Mouse (Mus musculus) spleen, adult 18-20 months (tissue): Measurements from ENCODE around the gene Fam83c.
"Not testable (repeated sequence)": the region's sequence is repeated elsewhere in the genome, so short reads cannot be mapped to it uniquely, and the experiment has no call there.

Experiments
- DNase-seq, 2 experiments: peaks; one replicate each; pipeline ENCODE4 v3.0.0; 2022; ENCODE audit warnings: mixed read lengths in 2 of 2

The Fam83c gene

DNA sequence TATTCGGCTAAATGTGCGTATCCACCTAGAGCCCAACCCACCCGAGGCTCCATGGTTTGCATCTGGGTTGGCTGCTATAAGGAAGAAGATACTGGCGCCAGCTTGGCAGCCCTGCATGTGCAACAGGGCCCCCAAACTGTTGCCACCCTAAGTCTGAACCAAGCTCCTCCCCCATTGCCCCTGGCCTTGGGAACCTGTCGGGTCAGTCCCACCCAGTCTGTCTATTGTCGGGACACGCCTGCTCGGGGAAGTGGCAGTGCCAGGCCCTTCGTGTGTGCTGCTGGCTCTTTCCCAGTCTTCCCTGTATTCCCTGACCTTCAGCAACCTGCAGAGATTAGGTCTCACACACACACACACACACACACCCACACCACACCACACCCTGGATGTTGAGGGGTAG is at the start of gene Fam83c:
Fam83c (minus strand) TSS at position 123 of the 400 bp plus-strand sequence.
- DNase-seq: no peak

DNA sequence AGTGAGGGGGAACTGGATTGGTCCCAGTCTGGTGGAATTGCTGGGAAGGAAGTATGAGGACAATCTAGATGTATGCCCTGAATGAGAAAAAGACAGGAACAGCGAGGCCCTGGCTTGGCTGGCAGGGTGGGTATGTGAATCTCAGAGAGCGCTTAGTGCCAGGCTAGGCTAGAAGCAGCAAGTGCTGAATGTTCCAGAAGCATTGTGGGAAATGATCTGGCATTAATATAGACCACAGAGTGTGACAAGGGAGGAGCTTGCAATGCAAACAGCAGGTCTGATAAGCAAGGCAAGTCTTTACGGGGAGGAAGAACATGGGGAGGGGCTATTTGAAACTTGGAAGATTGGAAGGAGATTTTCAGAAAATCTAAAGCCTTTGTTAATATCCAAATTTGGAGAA is 47.4 kb upstream of the Fam83c start:
- DNase-seq: no peak

DNA sequence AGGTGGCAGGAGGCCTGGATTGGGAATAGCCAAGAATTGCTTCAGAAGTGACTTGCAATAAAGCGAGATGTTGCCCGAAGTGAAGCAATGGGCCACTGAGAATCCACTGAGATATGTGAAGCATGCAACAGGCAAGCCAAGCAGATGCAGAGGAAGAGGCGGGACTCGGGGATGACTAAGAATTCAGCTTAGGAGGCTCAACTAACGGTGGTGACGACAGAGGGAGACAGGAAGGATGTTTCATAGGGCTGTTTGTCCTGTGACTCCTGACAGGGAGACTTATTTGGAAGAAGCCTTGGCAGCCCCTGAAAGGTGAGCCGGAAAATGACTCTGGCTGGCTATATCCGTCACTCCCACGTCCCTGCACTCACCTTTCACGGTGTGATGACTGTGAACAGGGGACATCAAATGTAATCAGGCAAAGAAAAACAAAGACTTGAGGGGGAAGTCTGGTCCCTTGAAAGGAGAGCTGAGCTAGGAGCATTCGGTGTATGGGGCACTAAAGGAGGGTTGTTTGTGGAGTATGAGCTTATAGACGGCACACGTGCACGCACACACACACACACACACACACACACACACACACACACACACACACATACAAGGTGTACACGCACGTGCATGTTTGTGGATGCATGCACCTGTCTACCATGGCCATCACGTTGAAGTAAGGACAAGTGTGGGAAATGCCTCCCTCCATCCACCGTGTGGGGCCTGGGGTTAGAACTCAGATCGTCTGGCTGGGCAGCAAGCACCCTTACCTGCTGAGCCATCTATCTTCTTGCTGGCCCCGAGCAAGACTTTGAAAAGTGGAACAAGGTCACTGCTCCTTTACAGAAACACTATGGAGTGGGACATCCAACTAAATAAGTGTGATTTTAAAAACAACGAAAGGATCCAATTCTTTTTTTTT is 44.6 kb upstream of the Fam83c start:
- DNase-seq: no peak

DNA sequence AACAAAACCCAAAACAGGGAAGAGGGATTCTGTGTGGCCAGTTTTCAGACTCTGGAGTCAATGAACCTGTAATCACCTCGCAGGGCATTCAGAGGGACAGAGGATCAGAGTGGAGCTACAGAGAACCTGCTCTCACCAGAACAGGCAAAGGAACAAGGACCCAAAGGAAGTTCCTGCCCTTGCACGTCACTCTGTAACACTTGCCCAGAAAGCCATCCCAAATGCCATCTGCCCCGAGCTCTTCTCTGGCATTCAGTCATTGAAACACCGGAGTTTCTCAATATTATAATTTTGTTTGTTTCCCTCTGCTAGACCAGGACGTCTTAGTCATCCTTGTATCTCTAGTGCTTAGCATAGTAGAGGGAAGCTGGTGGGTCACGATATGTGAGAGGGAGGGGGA is 39.0 kb upstream of the Fam83c start:
- DNase-seq: no peak

DNA sequence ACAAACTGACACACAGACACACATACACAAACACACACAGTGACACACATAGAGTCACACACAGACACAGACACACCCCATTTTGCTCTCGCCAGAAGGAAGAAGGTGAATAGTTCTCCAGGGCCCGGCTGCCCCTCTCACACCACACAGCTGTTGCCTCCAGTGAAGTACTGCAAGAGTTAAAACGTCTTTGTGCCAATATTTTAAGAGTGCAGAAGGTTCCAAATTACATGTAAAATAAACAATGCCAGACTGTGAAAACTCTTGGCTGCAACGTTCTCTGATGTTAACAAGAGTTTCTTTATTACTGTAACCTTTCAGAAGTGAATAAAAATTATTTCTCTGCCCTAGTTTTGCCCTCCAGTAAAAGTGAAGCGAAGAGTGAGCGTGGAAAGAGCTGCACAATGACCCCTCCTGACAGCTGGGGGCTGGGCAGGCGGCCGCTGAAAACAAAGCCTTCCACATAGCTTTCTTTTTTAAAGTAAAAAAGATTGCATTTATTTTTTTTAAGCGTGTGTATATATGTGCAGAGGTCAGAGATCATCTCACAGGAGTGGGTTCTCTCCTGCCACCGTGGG is 38.4 kb upstream of the Fam83c start:
- no peak for DNase-seq

DNA sequence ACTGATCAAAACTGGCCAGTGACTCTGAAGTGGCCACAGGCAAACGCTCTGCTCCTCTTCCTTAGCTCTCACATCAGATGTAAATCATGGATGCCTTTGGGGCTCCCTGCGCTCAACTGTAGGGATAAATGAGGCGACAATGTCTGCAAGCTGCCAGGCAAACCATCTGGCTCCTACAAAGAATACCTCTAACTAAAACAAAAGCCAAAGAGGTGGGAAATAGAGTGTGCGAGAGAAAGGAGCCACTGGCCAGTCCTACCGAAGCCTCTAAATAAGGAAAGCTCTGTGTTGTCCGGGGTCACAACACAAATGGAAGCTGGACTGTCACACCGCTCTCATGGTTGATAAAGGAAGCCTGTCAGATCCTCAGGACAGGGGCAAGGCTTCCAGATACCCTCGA is 37.8 kb upstream of the Fam83c start:
- DNase-seq: no peak

DNA sequence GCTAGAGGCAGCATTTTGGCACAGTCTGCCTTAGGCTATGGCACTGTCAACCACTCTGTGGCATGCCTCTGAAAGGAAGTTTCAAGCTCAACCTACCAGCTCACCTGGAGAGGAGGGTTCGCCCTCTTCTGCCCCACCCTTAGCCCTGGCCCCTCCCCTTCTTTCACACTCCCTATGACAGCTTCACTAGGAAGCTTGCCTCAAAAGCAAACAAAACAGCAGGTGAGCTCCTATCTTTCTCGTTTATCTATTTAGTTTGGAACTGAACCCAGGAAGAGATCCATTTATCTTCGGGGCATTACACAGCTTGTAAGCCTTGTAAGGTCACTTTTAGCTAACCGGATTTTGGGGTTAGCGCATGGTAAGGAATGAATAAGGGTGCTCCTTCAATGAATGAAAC is 35.1 kb upstream of the Fam83c start:
- no peak for DNase-seq

DNA sequence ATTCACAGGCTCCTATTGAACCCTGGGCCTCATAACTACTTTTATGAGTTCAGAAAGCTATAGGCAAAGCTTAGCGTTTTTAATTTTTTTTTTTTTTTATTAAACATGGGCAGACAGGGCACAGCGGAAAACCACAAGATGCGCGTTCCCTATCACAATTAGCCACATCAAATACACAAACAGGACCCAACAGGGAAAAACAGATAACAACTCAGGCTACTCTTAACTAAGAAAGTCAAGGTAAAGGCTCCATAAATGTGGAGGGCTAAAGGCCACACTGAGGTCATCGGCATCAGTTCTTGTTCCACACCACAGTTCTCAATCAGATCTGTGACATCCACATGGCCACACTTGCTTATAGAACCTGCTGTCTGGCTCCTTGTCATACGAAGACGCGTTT is 33.7 kb upstream of the Fam83c start:
- DNase-seq: no peak

DNA sequence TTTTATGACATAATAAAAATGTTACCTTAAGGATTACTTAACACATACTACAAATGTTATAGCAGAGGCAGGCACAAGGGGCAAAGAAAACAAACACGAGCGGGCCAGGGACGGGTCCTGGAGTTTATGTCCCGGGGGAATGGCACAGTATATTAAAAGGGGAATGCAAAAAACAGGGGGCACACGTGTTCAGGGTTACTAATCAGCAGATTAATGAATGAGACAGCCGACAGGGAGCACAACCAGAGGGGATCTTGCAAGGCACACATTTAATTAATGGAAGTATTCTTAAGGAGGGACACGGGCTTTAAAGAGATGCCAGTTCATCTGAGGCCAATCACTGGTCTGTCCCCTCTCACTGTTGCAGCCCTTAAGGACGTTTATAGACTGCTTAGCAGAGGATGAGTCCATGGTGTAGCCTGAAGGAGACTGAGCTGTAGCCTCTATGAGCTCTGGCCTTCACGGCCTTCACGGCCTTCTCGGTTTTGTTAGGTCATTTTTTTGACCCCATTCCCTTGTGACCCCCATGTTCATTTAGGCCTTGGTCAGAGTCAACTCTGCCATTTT is 28.7 kb upstream of the Fam83c start:
- DNase-seq: no peak

DNA sequence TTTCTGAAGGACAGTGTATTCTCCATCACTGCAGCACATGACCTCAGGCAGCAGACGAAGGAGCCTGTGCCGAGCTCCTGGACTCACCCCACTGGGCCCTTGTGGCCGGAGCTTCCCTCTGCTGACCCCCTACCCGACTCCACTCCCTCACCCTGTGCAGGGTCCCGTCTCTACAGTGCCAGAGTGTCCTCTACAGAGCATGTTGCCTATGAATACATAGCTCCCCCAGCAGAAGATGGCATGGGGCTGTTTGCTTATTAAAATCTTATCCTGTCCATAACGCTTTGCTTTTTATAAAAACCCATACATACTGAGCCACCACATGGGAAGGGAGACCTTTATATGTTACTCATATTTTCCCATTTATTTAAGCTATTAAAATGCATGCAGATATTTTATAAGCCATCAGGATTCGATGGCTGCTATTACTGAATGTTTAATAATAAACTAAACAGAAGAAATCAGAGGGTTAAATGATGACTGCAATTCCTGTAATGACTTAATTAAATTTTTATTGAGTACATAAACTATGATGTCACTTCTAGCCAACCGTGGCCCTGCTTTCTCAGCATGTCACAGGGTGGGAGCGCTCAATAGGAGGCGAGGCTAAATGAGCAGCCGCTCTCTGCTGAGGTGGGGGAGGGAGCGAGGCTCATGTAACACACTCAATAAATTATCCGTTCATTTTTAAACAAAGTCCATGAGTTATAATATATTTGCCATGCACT is 28.1 kb upstream of the Fam83c start:
- DNase-seq: no peak

DNA sequence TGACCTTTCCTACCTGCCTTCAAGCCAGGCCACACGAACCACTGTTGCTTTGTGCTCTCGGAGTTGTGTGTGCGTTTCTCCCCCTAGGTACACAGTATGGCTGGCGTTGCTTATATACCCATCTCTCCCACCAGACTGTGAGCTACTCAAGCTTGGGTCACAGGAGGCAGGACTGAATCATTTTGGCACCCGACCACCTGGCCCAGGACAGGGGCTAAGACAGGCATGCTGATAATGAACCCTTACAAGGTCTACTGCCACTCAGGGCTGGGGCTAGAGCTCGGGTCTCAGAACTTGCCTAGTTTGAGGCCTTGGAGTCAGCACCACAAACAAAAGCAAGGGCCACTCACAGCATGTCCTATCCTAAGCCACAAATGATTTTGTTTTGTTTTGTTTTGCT is 26.9 kb upstream of the Fam83c start:
- DNase-seq: no peak

DNA sequence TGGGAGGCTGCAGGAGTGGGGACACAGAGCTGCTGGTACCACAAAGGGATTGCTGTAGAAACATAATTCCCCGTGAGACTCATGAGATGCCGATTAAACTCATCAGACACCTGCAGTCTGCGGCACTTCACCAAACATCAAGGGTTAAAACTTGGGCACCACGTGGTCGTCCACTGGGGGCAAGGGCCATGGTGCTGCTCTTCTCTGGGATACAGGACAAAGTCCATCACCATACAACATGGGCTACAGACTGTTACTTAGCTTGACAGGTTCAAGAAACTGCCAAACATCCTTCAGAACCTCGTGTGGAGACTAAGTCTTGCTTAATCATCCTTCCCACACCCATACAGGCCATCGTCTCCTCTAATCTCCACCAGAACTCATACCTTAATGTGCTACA is 25.4 kb upstream of the Fam83c start:
- DNase-seq: no peak

DNA sequence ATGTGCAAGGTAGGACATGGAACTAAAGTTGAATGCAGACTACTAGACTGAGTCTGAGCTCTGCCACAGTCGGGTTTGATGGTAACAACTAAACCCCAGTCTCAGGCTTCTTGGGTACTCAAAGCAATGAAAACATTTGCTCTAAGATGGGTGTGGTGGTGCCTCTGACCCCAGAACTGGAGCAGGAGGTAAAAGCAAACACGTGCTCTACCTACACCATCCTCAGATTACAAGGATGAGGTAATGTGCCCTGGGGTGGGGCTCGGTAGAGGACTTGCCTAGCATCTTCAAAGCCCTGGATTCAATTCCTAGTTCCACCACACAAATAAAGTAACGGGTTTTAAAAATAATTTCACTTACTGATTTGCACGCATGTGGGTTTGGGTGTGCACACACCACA is 17.9 kb upstream of the Fam83c start:
- no peak for DNase-seq

DNA sequence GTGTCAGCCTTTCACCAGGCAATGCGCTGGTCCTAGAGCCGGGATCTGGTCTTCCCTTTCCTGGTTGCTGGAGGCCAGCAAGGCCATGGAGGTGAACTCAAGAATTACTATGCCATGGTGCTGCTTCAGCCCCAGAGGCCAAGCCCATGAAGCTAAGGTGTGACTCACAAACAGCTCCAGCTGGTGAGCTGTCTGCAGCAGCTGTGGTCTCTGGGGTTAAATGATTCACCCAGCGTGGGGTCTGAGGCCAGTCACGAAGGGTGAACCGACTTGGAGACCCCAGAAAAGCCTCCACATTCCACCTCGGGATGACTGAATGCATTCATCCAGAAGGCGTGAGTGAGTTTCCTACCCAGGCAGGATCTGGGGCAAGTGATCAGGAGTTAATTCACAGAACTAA is 15.5 kb upstream of the Fam83c start:
- no peak for DNase-seq

DNA sequence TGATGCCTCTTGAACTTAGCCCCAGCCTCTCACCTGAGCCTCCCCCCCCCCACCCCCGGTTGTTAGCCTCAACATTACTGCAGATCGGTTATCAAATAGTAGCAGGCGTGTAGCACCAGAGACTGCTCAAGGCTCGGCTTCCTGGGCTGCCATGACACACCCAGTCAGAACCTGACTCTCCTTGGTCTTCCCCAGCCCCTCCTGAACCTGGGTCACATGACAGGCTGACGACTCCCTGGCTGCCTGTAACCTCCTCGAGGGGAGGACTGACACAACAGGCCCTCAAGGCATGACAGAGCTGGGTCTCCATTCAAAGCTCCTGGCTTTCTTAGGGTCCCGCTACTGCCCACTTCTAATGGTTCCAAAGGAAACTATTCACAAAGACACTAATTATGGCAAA is 14.8 kb upstream of the Fam83c start:
- DNase-seq: no peak

DNA sequence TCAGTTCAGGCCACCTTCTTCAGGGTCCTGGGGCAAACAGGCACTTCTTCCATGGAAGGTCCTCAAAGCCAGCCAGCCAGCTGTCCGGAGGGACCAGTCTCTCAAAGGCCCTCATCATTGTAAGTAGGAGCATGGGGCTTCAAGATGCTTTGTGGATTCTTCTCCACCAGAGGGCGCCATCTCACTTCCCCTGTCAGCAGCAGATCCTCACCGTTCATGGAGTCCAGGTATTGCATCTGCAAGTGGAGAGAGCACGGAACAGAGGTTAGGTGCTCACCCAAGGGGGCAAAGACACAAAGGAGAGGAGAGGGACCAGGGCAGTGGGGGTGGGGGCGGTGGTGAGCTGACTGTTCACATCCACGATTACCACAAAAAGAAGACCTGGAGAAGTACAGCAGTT is 13.6 kb upstream of the Fam83c start:
- peak; percentile 32 to 71 for DNase-seq

DNA sequence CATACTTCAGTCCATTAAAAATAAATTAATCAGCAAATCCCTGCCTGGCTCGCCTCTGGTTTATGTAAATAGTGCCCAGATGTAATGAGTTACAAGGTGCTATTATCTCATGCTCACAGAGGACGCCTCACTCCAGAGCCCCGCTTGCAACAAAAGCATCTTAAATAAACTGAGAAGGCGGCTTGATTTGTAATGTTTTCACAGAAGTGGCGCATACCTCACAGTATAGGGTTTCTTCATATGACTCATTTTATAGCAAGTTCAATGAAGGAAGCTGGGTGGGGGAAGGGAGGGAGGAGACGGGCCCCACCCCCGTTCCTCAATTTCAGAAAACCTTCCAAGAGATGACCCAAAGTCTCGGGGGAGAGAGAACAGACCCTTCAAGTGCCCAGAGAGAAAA is 12.3 kb upstream of the Fam83c start:
- no peak for DNase-seq

DNA sequence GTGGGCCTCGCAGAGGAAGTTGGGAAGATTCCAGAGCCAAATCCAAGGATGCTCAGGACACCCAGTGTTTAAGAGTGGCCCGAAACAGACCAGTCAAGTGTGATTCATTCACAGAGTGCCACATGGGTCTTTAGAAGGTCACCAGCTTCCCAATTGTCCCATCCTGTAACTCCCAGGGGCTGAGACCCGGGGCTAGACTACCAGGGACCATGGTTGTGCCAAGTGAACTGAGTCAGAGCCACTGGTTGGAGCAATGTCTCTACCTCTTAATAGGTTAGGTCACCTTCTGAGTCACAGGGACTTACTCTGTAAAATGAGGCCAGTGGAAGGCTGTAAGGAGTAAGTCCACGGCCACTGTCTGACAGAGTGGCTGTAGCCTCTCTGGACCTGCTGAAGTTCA is 4.3 kb upstream of the Fam83c start:
- no peak for DNase-seq

DNA sequence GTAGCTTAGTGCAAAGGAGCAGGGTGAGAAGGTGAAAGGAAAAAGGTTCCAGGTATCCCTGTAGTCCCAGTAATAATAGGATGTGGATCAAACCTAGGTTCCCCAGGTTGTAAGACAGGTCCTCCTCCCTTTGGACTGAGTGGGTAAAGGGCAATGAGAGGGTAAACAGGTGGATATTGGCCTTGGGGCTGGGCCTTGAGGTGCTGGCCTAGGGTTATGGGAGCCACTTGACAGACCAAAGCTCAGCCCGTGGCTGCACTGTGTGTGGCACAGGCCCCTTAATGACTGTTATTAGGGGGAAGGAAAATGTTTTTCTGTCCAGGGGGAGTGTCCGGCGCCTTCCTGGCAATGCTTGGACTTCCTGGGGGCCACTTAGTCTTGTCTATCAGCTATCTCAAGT is 3.3 kb upstream of the Fam83c start:
- DNase-seq: no peak

DNA sequence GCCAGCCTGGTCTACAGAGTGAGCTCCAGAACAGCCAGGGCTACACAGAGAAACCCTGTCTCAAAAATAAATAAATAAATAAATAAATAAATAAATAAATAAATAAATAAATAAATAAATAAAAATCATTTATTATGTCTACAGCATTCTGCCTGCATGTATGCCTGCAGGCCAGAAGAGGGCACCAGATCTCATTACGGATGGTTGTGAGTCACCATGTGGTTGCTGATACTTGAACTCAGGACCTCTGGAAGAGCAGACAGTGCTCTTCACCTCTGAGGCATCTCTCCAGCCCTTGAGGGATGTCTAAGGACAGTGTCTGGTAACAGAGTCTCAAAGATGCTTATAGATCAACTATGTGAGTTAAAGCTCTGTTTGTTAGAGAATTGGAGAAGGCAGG is 2.6 kb downstream of the Fam83c start:
- not testable (repeated sequence) for DNase-seq

DNA sequence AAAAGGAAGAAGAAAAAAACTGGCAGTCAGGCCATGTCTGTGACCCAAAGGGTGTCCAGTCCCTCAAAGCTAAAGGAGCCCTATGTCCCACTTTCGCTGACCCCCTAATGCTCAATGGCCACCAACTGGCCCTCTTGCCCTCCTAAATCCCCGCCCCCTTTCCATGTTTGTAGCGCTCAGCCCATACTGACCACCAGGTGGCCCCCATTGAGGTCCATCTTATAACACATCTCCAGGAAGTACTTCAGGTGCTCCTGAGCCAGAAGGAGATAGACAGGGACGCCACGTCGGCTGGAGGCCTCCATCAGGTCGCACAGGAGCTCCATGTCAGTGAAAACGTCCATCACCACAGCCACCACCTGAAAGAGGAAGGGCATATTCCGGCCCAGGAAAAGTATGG is 3.4 kb downstream of the Fam83c start:
- DNase-seq: no peak

DNA sequence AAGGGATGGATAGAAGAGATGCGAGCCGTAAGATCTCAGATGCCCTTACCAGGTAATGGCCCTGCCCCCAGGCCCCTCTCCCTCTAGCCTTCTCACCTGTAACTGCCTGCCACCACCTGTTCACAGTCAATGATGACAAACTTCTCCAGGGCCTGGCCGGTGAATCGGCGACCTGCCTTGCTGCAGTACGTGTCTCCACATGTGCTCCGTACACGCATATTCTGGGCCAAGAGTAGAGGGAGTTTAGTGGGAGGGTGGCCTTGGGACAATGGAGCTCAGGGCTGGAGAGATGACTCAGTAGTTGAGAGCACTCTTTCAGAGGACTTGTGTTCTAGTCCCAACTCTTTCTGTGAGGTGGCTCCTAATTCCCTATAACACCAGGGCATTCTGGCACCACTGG is 3.8 kb downstream of the Fam83c start:
- DNase-seq: no peak

DNA sequence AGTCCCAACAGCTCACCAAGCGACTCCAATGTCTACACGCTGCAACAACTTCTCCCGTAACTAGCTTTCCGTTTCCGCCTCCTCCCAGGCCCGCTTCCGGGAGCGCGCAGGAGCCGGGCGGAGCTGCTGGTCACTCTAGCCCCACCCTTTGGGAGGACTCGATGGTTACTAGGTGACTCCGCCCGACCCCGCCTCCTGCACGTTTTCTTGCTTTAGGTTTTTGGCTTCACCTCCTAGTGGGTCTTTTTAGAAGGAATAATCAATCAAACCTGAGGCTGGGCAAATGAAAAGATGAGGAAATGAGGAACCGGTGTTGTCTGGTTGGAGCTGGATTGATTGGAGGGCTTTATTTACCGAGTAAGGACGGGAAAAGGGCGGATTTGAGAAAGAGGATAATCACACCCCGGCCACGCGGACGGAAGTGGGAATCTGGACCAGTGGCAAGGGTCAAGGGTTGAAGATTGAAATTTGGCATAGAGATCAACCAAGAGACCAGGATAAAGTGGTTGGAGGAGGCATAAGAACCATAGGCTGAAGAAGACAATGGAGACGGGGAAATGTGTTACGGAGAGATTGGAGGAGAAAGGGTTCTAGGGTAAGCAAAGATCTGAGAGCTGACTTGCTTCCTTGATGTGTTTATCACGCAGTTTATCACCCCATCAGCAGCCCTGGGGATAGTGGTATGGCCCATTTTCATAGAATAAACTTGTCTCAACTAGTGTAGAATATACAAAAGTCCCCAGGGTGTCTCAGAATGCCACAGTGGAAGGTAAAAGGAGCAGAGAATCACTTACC is 7.8 kb downstream of the Fam83c start, which contains the start of gene Eif6:
Eif6 (minus strand) TSS at position 296 of the 795 bp plus-strand sequence.
- DNase-seq: peak; percentile 73 to 79
